Mouse (Mus musculus): ENCODE measurements around the gene Gabbr2.

Gene Gabbr2

GRCm38 (mm10) chr4:46618196-46618817, 373.4 kb downstream of the Gabbr2 start:
- DNase-seq (ENCODE audit: extremely low spot score, low spot score) = no peak

GRCm38 (mm10) chr4:46617408-46617807, 374.3 kb downstream of the Gabbr2 start:
- no peak for DNase-seq (ENCODE audit: extremely low spot score, low spot score)

- DNase-seq (ENCODE audit: extremely low spot score, low spot score) = no peak
These were observed 377.0 kb downstream of the Gabbr2 start for GRCm38 (mm10) chr4:46614641-46615040.

- DNase-seq (ENCODE audit: extremely low spot score, low spot score) = no peak
These were observed 378.1 kb downstream of the Gabbr2 start for GRCm38 (mm10) chr4:46613618-46614017.

Measured in neural tube, embryonic 10.5 days (tissue).